Mouse (Mus musculus) limb, embryonic 12.5 days (tissue): ENCODE results near the gene Fat3. TPM values are rescaled to one million over a fixed set of nuclear protein-coding genes. Genes with fewer than 3 reads are reported as not detected.

Experiments used
- ATAC-seq: fragments of 200-750 bp; cut with Nextera tagmentation; 2 replicates; pipeline ENCODE4 v1.8.0; 2017; ENCODE audit warnings: low read depth, moderate TSS enrichment; ENCODE audit not compliant: insufficient number of reproducible peaks, insufficient read depth, low FRiP score, low TSS enrichment
- H3K27ac ChIP-seq: fragments of 300-500 bp; sonication (generic); 2 replicates; pipeline ENCODE4 v1.5.1; 2016; ENCODE audit warnings: mild to moderate bottlenecking, moderate library complexity
- H3K27me3 ChIP-seq: fragments of 300-500 bp; sonication (generic); 2 replicates; pipeline ENCODE4 v1.6.1; 2016; ENCODE audit warnings: mild to moderate bottlenecking, moderate library complexity
- H3K36me3 ChIP-seq: fragments of 300-500 bp; sonication (generic); 2 replicates; pipeline ENCODE4 v1.6.1; 2016; ENCODE audit warnings: mild to moderate bottlenecking, moderate library complexity
- H3K4me1 ChIP-seq: fragments of 300-500 bp; sonication (generic); replicated peaks from 2 replicates; pipeline ENCODE4 v1.6.1; 2016
- H3K4me2 ChIP-seq: fragments of 300-500 bp; sonication (generic); 2 replicates; pipeline ENCODE4 v1.6.1; 2016; ENCODE audit warnings: mild to moderate bottlenecking, moderate library complexity
- H3K4me3 ChIP-seq: fragments of 300-500 bp; sonication (generic); replicated peaks from 2 replicates; pipeline ENCODE4 v1.5.1; 2016; ENCODE audit warnings: mild to moderate bottlenecking
- H3K9ac ChIP-seq: fragments of 300-500 bp; sonication (generic); replicated peaks from 2 replicates; pipeline ENCODE4 v1.6.1; 2016; ENCODE audit warnings: mild to moderate bottlenecking, moderate library complexity
- H3K9me3 ChIP-seq: fragments of 300-500 bp; sonication (generic); 2 replicates; pipeline ENCODE4 v1.6.1; 2016; ENCODE audit warnings: mild to moderate bottlenecking, moderate library complexity
- WGBS: fragments of 180-500 bp; shearing (Covaris S2); methylation state at CpG from one replicate; pipeline ENCODE4 v1.1.7; 2016; 5-methylcytosine and 5-hydroxymethylcytosine counted together
- polyA plus RNA-seq: library from polyadenylated mRNA; unstranded; fragments of >200 nt; fragmentation: Nextera tagmentation; extraction: Ambion mirVana; gene quantifications from 2 replicates; pipeline ENCODE4 v1.2.1, GENCODE M21; 2016

Fat3 gene
- polyA plus RNA-seq, 1 experiment from 2014 or later, result 5.1 TPM

DNA sequence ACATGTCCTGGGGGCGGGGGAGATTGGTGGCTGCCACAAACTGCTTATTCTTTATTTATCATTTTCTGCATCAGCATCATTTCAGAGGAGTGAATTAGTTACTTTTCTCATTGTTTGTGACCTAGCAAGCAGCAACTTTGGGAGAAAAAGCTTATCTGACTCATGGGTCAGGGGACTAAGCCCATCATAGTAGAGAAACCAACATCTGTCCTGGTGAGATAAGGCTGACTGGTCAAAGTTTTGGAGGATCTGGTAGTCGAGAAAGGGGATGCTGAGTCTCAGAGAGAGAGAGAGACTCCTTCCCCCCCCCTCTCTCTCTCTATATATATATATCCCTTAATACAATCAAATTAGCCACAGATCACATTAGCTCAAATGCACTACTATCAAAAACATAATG, 273.7 kb downstream of the Fat3 start:
- Histone ChIP-seq H3K4me1 (0 out of 2 replicates have a peak, but pooled peaks cover 10% of the 10 kb centered on the region), H3K9me3 (no peaks in the 10 kb centered on the region), H3K4me2 (no peak overlapping the region), H3K27me3 (no peaks in the 10 kb centered on the region), H3K4me3 (no peak overlapping the region), H3K9ac (no peak overlapping the region), H3K27ac (no peak overlapping the region), H3K36me3 (no peaks in the 10 kb centered on the region)
- WGBS, result 64% methylated on average over 2 of the region's 2 CpGs
- ATAC-seq, result no peak

DNA sequence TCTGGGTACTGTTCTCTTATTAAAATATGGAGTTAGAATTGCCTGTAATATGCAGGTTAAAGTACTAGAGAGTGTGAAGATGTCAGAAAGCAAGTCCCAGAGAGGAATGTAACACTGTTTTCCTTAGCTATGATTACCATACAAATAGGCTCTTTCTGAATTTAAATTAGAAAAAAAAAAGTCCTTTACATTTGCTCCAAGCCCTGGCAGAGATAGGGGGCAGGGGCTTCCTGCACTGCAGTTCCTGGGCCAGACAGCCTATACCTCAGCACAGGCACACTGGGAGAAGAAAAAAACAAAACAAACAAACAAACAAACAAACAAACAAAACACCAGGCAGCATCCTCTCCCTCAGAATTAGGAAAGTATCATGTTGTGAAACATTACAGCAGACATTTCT, 274.5 kb downstream of the Fat3 start:
- Histone ChIP-seq H3K4me2 (no peak overlapping the region), H3K27ac (no peak overlapping the region)
- ATAC-seq, result no peak

DNA sequence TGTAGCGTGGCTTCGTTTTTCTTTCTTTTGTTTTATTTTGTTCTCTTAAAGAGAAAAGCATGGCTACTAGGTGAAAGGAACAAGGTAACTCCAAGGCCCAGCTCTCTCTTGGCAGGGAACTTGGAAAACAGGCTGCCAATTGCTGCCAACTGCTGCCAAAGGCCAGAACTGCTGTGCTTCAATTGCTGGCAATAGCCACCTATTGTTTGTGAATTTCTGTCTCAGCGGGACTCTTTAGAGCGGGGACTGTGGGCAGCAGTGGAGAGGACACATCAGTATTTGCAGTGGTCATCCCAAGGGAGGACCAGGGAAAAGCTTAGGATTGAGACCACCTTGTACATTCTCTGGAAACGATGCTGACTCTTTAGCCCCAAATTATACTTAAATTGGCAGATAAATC, 279.2 kb downstream of the Fat3 start:
- 74% methylated on average over 5 of the region's 5 CpGs for WGBS
- H3K9ac ChIP-seq, result no peak overlapping the region
- ATAC-seq, result no peak

More for the DNA sequence above, 274.5 kb downstream of the Fat3 start:
- H3K27me3 ChIP-seq, result no peaks in the 10 kb centered on the region
- H3K9ac ChIP-seq, result no peak overlapping the region
- 0 out of 2 replicates have a peak, but pooled peaks cover 10% of the 10 kb centered on the region for H3K4me1 ChIP-seq
- H3K4me3 ChIP-seq, result no peak overlapping the region
- no peaks in the 10 kb centered on the region for H3K9me3 ChIP-seq
- H3K36me3 ChIP-seq, result no peaks in the 10 kb centered on the region

DNA sequence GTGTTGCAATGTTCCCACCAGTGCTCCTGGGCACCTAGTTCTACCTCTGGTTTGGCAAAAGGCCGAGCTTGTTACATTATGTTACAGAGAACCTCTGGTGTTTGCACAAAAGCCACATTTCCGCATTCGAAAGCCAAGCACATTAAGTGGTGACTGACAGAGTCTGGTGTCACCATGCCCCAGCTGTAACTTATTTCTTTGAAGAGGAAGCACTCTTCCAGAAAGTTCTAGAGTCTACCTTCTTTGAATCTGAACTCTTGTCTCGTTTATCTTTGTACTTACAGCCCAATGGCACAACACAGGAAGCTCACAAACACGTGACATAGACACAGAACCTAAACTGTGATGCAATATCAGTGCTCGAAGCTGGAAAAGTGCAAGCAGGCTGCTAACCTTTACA, 284.9 kb downstream of the Fat3 start:
- no peaks in the 10 kb centered on the region for H3K9me3 ChIP-seq
- WGBS, result 54% methylated on average over 6 of the region's 6 CpGs
- no peak for ATAC-seq
- no peak overlapping the region for H3K4me2 ChIP-seq
- no peaks in the 10 kb centered on the region for H3K27me3 ChIP-seq
- H3K27ac ChIP-seq, result no peak overlapping the region
- no peak overlapping the region for H3K9ac ChIP-seq
- peaks cover 15% of the 10 kb centered on the region; the same call in 1 of the 2 replicates for H3K4me1 ChIP-seq
- no peak overlapping the region for H3K4me3 ChIP-seq
- H3K36me3 ChIP-seq, result no peaks in the 10 kb centered on the region

More for the DNA sequence above, 279.2 kb downstream of the Fat3 start:
- H3K27me3 ChIP-seq, result no peaks in the 10 kb centered on the region
- no peaks in the 10 kb centered on the region for H3K9me3 ChIP-seq
- no peak overlapping the region for H3K27ac ChIP-seq
- no peaks in the 10 kb centered on the region for H3K36me3 ChIP-seq
- H3K4me1 ChIP-seq, result no peaks in the 10 kb centered on the region
- no peak overlapping the region for H3K4me3 ChIP-seq
- no peak overlapping the region for H3K4me2 ChIP-seq

DNA sequence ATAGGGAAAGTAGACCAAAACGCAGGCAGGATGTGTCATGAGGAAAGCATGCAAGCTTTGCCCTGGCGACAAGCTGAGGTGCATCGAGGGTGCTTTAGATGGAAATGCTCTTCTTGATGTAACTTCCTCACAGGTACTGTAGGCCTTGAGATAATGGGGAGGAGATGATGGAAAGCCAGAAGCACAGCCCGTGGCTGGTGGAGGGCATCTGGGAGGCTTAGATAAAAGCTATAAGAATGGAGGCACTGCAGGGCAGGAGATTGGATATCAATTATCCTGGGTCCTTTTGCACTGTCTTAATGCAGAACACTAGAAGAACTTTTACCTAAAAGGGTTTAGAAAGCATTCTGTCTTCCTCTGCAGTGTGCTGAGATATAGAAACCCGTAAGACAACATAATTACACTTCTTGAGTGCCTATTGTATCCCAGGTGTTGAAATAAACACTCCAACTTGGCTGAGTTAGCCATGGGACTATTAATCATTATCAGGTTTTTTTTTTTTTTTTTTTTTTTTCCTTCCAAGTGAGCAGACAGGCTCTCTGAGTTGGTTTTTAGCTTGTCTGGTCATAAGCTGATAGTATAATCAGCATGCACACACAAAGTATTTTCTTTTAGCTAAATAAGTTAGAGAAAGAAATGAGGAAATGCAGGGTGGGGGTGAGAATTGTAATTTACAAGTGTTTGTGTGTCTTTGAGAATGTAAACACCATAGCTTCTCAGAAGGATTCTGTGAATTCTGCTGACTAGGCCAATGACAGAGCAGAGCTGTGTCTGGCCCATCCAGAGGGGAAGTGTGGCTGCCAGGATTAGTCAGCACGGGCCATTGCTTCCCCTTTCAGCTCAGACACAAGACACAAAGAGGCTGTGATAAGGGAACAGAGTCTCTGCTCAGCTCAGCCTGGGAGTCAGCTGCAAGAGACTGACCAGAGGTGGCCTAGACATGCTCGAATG, 286.1 kb downstream of the Fat3 start:
- Histone ChIP-seq H3K9ac (no peak overlapping the region), H3K4me2 (no peak overlapping the region), H3K27ac (no peak overlapping the region), H3K27me3 (no peaks in the 10 kb centered on the region), H3K9me3 (no peaks in the 10 kb centered on the region), H3K36me3 (no peaks in the 10 kb centered on the region), H3K4me1 (peaks cover 15% of the 10 kb centered on the region; the same call in 1 of the 2 replicates), H3K4me3 (no peak overlapping the region)
- ATAC-seq, result peak; percentile 73; the same call in 1 of the 2 replicates
- WGBS, result 61% methylated on average over 7 of the region's 7 CpGs

DNA sequence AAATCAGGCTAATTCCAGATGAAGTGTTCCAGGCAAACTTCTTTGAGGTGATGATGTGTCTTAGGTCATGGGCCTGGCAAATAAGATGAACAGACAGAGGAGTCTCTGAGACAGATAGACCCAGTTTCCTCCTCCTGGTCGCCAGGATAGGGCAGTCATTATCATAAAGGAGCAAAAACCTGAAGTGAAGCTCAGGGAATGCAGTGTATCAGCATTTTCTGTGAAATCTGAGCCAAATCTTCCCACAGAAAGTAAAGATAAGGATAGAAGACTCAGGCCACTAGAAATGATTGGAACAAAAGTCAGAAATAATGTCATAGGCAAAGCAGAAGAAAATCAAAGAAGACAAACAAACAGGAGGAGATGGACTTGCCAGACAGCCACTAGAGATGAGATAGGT, 287.8 kb downstream of the Fat3 start:
- no peak overlapping the region for H3K27ac ChIP-seq
- no peak for ATAC-seq
- no peak overlapping the region for H3K9ac ChIP-seq
- H3K9me3 ChIP-seq, result no peaks in the 10 kb centered on the region
- peaks cover 15% of the 10 kb centered on the region; the same call in 1 of the 2 replicates for H3K4me1 ChIP-seq
- 50% methylated on average over 1 of the region's 1 CpGs for WGBS
- H3K4me2 ChIP-seq, result no peak overlapping the region
- H3K27me3 ChIP-seq, result no peaks in the 10 kb centered on the region
- H3K4me3 ChIP-seq, result no peak overlapping the region
- H3K36me3 ChIP-seq, result no peaks in the 10 kb centered on the region

DNA sequence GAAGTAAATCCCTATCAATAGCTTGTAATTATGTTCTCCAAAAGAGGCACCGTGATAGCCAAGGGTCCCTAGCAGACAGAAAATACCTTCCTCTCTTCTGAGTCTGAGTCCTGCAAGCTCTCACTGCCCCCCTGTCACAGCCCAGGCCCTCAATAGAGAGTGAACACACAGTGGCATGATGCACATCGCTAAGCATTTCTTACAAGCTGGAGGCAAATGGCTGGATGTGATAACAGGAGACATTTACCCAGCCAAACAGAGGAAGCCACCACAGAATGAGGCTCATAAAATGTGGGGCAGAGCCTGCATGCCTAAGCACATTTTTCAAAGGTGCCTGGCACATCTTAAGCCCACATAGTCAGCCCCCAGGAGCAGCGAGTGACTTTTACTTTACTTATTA, 288.5 kb downstream of the Fat3 start:
- H3K27me3 ChIP-seq, result no peaks in the 10 kb centered on the region
- H3K4me1 ChIP-seq, result peaks cover 15% of the 10 kb centered on the region; the same call in 1 of the 2 replicates
- no peak overlapping the region for H3K27ac ChIP-seq
- H3K9ac ChIP-seq, result no peak overlapping the region
- H3K4me2 ChIP-seq, result no peak overlapping the region
- no peaks in the 10 kb centered on the region for H3K9me3 ChIP-seq
- H3K36me3 ChIP-seq, result no peaks in the 10 kb centered on the region
- ATAC-seq, result no peak
- 39% methylated on average over 3 of the region's 3 CpGs for WGBS
- H3K4me3 ChIP-seq, result no peak overlapping the region

DNA sequence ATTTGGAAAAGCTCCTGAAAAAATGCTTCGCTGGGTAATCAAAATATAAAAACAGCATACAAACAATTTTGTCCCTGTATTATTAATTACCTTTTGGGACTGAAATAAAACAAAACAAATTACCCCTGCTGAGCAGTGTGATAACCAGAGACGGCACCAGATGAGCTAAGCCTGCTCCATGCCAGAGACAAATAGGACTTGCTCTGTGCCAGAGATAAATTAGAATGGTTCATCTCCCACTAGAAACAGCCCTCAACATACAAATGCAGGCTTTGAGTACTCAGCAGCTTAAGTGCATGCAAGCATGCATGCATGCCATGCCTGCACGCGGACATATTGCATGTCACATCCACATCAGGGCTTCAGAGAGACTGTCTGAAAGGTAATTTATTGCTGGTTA, 288.9 kb downstream of the Fat3 start:
- no peaks in the 10 kb centered on the region for H3K36me3 ChIP-seq
- H3K9me3 ChIP-seq, result no peaks in the 10 kb centered on the region
- WGBS, result 79% methylated on average over 4 of the region's 4 CpGs
- no peaks in the 10 kb centered on the region for H3K27me3 ChIP-seq
- H3K4me2 ChIP-seq, result no peak overlapping the region
- no peak for ATAC-seq
- H3K9ac ChIP-seq, result no peak overlapping the region
- no peak overlapping the region for H3K4me3 ChIP-seq
- H3K4me1 ChIP-seq, result peaks cover 15% of the 10 kb centered on the region; the same call in 1 of the 2 replicates
- H3K27ac ChIP-seq, result no peak overlapping the region

DNA sequence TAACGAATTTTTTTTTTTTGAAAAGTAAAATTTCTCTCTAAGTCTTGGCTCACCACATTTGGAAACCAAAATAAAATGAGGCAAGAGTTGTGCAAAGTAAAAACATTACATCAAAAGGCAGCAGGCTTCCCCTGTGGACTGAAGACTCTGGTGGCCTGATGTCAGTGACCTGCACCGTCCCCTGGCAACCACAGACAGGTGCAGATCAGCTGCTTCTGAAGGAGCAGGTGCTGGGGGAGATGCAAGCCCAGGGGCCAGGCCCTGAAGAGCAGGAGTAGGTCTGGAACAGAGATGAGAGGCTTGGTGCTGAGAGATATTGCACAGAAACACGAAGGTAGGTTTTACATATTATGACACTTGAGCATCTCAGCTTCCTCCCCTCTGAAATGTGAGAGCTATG, 289.6 kb downstream of the Fat3 start:
- no peak overlapping the region for H3K9ac ChIP-seq
- no peak overlapping the region for H3K4me3 ChIP-seq
- no peak for ATAC-seq
- no peak overlapping the region for H3K4me2 ChIP-seq
- WGBS, result 62% methylated on average over 3 of the region's 3 CpGs
- H3K9me3 ChIP-seq, result no peaks in the 10 kb centered on the region
- H3K27me3 ChIP-seq, result no peaks in the 10 kb centered on the region
- H3K36me3 ChIP-seq, result no peaks in the 10 kb centered on the region
- H3K27ac ChIP-seq, result no peak overlapping the region
- peaks cover 15% of the 10 kb centered on the region; the same call in 1 of the 2 replicates for H3K4me1 ChIP-seq

DNA sequence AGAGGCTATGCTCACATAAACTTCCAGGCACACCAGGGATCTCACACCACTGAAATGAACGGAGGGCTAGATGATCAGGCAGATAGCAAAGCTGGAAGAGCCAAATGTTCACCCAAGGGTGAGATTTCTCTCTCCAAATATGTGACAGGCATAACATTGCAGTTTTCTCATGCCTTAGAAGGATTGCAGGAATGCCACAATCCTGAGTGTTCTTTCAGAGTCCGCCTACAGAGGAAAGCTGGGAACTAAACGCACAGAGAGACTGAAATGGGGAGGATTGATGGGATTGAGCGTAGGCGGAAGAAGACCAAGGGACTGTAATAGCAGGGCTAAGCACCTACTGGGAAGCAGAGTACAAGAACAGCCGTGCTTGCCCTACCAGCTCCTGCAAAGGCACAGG, 298.8 kb downstream of the Fat3 start:
- 73% methylated on average over 6 of the region's 6 CpGs for WGBS
- Histone ChIP-seq H3K27ac (no peak overlapping the region), H3K9me3 (no peaks in the 10 kb centered on the region), H3K9ac (no peak overlapping the region), H3K4me3 (no peak overlapping the region), H3K4me2 (no peak overlapping the region), H3K36me3 (no peaks in the 10 kb centered on the region), H3K4me1 (no peaks in the 10 kb centered on the region), H3K27me3 (no peaks in the 10 kb centered on the region)
- ATAC-seq, result no peak

DNA sequence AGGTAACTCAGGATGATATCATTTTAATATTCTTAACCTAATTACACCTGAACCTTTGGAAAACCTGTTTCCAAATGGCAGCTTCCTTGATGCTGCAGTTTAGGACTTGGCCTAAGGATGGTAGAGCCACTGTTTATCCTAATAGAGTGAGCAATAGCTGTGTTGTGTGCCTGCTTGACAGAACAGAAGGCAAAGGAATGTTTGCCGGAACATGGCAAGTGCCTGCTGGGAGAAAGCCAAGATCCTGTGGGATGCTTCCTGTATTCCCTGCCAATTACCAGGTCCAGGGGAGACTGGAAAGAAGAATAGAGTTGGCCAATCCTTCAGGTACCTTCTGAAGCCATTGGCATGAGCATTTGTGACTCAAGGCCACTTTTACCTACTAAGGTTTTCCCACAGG, 300.1 kb downstream of the Fat3 start:
- H3K9ac ChIP-seq, result no peak overlapping the region
- H3K9me3 ChIP-seq, result no peaks in the 10 kb centered on the region
- no peak for ATAC-seq
- no peaks in the 10 kb centered on the region for H3K27me3 ChIP-seq
- H3K4me3 ChIP-seq, result no peak overlapping the region
- WGBS, result 65% methylated on average over 1 of the region's 1 CpGs
- no peak overlapping the region for H3K27ac ChIP-seq
- H3K4me2 ChIP-seq, result no peak overlapping the region
- H3K36me3 ChIP-seq, result no peaks in the 10 kb centered on the region
- no peaks in the 10 kb centered on the region for H3K4me1 ChIP-seq
